Mouse (Mus musculus) thymus, adult 2 months (tissue): ENCODE data around the gene Capns1. TPM values are rescaled to one million over a fixed set of nuclear protein-coding genes. Genes with fewer than 3 reads are reported as not detected.

ENCODE experiments used
- DNase-seq: peaks from one replicate; pipeline ENCODE4 v3.0.0; 2021
- H3K27ac ChIP-seq: fragments of 200-500 bp; 2 replicates; pipeline ENCODE4 v1.5.1; 2012; ENCODE audit warnings: low read length, control low read depth; ENCODE audit not compliant: control insufficient read depth, insufficient read depth
- H3K27me3 ChIP-seq: fragments of 200-500 bp; 2 replicates; pipeline ENCODE4 v1.6.1; 2012; ENCODE audit warnings: mild to moderate bottlenecking, low read length, moderate library complexity, mixed read lengths; ENCODE audit not compliant: control insufficient read depth, insufficient read depth
- H3K36me3 ChIP-seq: fragments of 200-500 bp; 2 replicates; pipeline ENCODE4 v1.6.1; 2012; ENCODE audit warnings: mild to moderate bottlenecking, low read length, moderate library complexity; ENCODE audit not compliant: control insufficient read depth, insufficient read depth
- H3K4me1 ChIP-seq: fragments of 200-500 bp; replicated peaks from 2 replicates; pipeline ENCODE4 v1.6.1; 2012; ENCODE audit warnings: low read length; ENCODE audit not compliant: control insufficient read depth, insufficient read depth
- H3K4me3 ChIP-seq: fragments of 200-500 bp; 2 replicates; pipeline ENCODE4 v1.5.1; 2012; ENCODE audit warnings: mild to moderate bottlenecking, low read length, control low read depth, moderate library complexity; ENCODE audit not compliant: control insufficient read depth, insufficient read depth
- CTCF ChIP-seq: fragments of 200-500 bp; IDR thresholded peaks from 2 replicates; pipeline ENCODE4 v1.5.1; 2012; ENCODE audit warnings: mild to moderate bottlenecking, control low read depth, low read length, moderate library complexity, borderline replicate concordance; ENCODE audit not compliant: control insufficient read depth, poor library complexity, insufficient read depth; ENCODE audit errors: extremely low read depth
- POLR2A ChIP-seq: fragments of 200-500 bp; IDR thresholded peaks from 2 replicates; pipeline ENCODE4 v1.6.1; 2012; ENCODE audit warnings: mild to moderate bottlenecking, low read length, control low read depth, moderate library complexity; ENCODE audit not compliant: control insufficient read depth, poor library complexity, insufficient read depth; ENCODE audit errors: extremely low read depth
- WGBS: fragments of 180-500 bp; shearing (Covaris S2); methylation state at CpG from one replicate; pipeline ENCODE4 v1.1.7; 2018; 5-methylcytosine and 5-hydroxymethylcytosine counted together
- polyA plus RNA-seq: library from polyadenylated mRNA; depleted of rRNA; stranded (reverse); fragments of >200 nt; gene quantifications from 2 replicates; pipeline ENCODE4 v1.2.3, GENCODE M21; 2012

Capns1 gene
- polyA plus RNA-seq, 1 experiment = 739 TPM

DNA sequence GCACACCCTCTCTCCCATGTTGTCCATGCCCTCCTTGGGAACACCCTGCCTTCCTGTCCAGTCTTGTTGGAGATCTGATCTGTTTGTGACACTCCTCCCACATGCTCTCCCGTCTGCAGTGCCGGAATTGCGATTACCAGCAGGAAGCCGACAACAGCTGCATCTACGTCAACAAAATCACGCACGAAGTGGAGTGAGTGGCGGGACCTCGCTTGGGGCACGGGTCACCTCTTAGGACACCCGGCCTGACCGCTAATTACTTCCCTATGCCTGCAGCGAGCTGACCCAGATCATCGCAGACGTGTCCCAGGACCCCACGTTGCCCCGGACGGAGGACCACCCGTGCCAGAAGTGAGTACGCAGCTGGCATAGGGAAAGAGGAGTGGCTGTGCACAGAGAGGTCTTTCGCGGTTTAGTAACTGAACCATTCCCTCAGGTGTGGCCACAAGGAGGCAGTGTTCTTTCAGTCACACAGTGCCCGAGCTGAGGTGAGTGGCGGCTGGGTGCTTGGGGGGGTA is 34.1 kb upstream of the Capns1 start:
- WGBS = 11% methylated on average over 24 of the region's 24 CpGs
- Histone ChIP-seq H3K27me3 (no peaks in the 10 kb centered on the region), H3K27ac (0 out of 2 replicates have a peak overlapping the region, but pooled peaks have one; percentile 2), H3K4me1 (peaks cover 11% of the 10 kb centered on the region), H3K4me3 (peak overlapping the region; percentile 64), H3K36me3 (no peaks in the 10 kb centered on the region)
- TF ChIP-seq POLR2A (no peak), CTCF (no peak)
- DNase-seq = peak; percentile 55

DNA sequence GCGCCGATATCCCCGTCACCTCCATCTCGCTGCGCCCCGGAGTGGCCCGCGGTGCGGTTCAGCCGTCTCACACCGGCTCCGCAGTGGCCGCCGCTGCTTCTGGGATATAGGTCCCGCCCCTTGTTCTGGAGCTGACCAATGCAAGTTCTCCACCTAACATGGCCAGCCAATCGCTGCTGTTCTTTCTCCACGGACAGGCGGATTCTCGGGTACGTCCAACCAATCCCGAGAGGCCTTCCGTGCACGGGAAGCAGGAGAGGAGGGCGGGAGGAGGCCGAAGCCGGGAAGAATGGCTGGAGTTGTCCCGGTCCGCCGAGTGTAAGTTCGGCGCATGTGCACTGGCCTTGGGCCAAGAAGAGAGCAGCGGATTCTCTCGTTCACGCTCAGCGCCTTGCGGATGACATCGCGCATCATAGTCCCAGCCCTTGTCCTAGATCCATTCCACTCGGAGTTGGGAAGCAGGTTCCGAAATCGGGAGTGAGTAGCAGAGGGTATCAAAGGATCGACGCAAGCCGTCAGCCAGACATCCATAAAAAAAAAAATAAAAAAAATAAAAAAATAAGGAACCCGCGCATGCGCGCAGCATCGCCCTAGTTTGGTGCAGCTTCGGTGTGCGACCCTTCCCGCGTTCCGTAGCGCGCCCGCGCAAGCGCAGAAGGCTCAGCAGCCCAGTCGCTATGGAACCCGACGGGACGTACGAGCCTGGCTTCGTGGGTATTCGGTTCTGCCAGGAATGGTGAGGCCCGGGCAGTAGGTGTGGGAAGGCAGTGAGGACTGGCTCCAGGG is 33.3 kb upstream of the Capns1 start, which contains the start of the genes Polr2i and Tbcb:
TSS of gene Polr2i (plus strand) at position 280 of the 786 bp plus-strand sequence.
TSS of gene Tbcb (minus strand) at position 604 of the 786 bp plus-strand sequence.
- WGBS = under 1% methylated on average over 67 of the region's 67 CpGs
- TF ChIP-seq POLR2A (peak; percentile 45), CTCF (peak; percentile 67; the same call in 1 of the 2 replicates)
- Histone ChIP-seq H3K27ac (peak within 1 kb of the TSS; percentile 70), H3K4me3 (peak within 1 kb of the TSS; percentile 66), H3K4me1 (peaks cover 11% of the 10 kb centered on the region), H3K36me3 (no peaks in the 10 kb centered on the region), H3K27me3 (no peaks in the 10 kb centered on the region)
- peak; percentile 96 for DNase-seq

- under 1% methylated on average over 16 of the region's 16 CpGs for WGBS
- Histone ChIP-seq H3K27me3 (no peaks in the 10 kb centered on the region), H3K27ac (no peak overlapping the region), H3K4me1 (peaks cover 11% of the 10 kb centered on the region), H3K4me3 (peak overlapping the region; percentile 66), H3K36me3 (0 out of 2 replicates have a peak, but pooled peaks cover 1% of the 10 kb centered on the region)
- no peak for DNase-seq
- no peak for TF ChIP-seq CTCF
- no peak for TF ChIP-seq POLR2A
These were observed 32.7 kb upstream of the Capns1 start for GRCm38 (mm10) chr7:30231328-30231668.

DNA sequence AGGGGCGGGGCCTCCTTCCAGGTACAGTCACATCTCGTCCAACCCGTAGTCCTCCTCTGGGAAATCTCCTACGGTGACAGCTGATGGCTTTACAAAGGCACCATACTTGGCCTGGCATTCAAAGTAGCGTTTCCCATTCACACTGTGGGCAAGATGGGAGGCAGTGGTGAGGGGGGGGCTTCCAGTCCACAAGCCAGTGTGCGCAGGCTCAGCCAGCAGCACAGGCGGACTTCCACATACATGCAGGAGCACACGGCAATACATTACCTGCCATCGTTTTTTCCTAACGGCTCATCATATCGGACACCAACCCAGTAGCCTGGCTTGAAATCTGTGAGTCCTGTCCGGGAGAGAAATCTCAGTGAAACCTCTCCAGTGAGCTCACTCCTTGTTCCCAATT is 25.6 kb upstream of the Capns1 start:
- TF ChIP-seq POLR2A (no peak), CTCF (no peak)
- 96% methylated on average over 12 of the region's 12 CpGs for WGBS
- Histone ChIP-seq H3K4me3 (no peak overlapping the region), H3K4me1 (peaks cover 11% of the 10 kb centered on the region), H3K27me3 (no peaks in the 10 kb centered on the region), H3K36me3 (0 out of 2 replicates have a peak, but pooled peaks cover 9% of the 10 kb centered on the region), H3K27ac (no peak overlapping the region)
- DNase-seq = no peak

DNA sequence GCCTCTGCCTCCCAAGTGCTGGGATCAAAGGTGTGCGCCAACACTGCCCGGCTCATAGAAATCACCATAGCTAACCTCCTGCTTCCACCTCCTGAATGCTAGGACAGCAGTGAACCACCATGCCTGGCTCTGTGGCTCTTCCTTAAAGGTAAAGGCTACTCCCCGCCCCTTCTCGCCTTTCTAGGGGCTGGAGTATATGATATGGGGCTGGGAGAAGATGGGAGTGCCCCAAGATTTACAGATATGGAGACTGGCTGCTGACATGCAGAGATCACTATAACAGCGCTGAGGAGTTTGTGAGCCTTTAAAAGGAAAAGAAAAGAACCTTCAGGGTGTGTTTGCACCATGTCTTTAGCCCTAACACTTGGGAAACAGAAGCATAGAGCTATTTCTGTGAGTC is 23.6 kb upstream of the Capns1 start:
- no peak for DNase-seq
- no peak overlapping the region for H3K27ac ChIP-seq
- H3K36me3 ChIP-seq = 0 out of 2 replicates have a peak, but pooled peaks cover 9% of the 10 kb centered on the region
- H3K27me3 ChIP-seq = no peaks in the 10 kb centered on the region
- H3K4me1 ChIP-seq = peaks cover 19% of the 10 kb centered on the region
- WGBS = 94% methylated on average over 5 of the region's 5 CpGs
- TF ChIP-seq CTCF (no peak), POLR2A (no peak)
- no peak overlapping the region for H3K4me3 ChIP-seq

GRCm38 (mm10) chr7:30221433-30221832 is 22.8 kb upstream of the Capns1 start:
- WGBS = 49% methylated on average over 3 of the region's 3 CpGs
- TF ChIP-seq POLR2A = no peak
- no peak for TF ChIP-seq CTCF
- Histone ChIP-seq H3K36me3 (0 out of 2 replicates have a peak, but pooled peaks cover 9% of the 10 kb centered on the region), H3K4me3 (no peak overlapping the region), H3K27ac (no peak overlapping the region), H3K27me3 (no peaks in the 10 kb centered on the region), H3K4me1 (peaks cover 21% of the 10 kb centered on the region)
- no peak for DNase-seq

DNA sequence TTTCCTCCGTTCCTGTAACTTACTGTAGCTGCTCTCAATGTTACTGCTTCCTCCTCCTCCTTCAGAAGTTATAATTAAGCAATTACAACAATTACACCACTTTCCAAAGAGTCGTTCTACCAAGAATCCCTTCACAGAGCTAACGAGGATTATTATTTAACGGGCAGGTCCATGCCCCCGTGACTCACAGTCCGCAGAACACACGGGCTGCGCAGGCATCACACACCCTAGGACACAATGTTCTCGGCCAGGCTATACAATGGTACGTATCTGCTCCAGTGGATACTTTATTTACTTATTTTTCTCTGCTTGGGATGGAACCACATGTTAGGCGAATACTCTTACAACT is 21.4 kb upstream of the Capns1 start:
- Histone ChIP-seq H3K27me3 (no peaks in the 10 kb centered on the region), H3K4me1 (peaks cover 21% of the 10 kb centered on the region), H3K4me3 (peak overlapping the region; percentile 48), H3K36me3 (0 out of 2 replicates have a peak, but pooled peaks cover 4% of the 10 kb centered on the region), H3K27ac (peak overlapping the region; percentile 88)
- TF ChIP-seq CTCF (no peak), POLR2A (no peak)
- 13% methylated on average over 11 of the region's 11 CpGs for WGBS
- no peak for DNase-seq
